Mouse (Mus musculus): Measurements from ENCODE around the gene Abtb2. TPM values are rescaled to one million over a fixed set of nuclear protein-coding genes. Genes with fewer than 3 reads are reported as not detected.
A peak's percentile ranks its signal among the peaks of the same experiment; 100 is the strongest.

The Abtb2 gene
- total RNA-seq, 2 experiments from 2014 or later, result 33.4 to 51.6 TPM

DNA sequence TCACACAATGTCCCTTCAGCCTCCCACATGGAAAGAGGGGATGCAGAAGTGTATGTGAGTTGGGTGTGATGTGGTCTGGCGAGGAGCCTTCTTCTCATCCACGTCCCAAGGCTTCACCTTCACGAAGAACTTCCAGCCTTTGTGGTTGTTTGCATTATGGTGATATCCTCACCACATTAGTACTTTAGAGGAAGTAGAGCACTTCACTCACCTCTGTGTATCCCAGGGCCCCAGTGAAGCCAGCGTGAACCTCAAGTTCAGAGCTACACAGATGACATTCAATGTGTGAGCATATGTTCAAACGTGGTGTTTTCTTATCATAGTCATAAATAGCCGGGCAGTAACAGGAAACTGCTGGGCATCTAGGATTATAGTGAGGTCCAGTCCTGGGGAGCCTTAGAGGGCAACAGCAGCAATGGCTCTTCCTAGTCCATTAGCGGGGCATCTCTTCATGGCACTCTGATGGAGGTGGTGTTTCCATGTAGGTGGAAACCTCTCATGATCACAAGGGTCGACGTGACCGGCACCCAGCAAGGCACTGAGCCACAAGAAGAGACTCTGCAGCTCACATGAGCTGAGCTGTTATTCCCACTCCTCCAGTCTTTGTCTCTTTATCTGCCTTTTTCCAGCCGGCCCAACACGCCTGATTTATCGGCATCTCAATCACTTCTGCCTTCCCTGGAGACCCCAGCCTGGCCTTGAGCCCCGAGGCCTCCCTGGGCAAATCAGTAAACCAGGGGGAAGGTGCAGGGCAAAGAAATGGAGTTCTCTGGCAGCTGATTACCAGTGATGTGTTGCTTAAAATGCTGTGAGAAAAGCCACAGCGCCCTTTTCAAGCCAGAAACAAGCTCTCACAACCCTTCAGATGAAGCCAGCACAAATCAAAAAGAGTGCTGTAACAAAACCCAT, 93.8 kb downstream of the Abtb2 start:
- DNase-seq, result no peak

GRCm38 (mm10) chr2:103661696-103662095, 95.6 kb downstream of the Abtb2 start:
- DNase-seq, result no peak

DNA sequence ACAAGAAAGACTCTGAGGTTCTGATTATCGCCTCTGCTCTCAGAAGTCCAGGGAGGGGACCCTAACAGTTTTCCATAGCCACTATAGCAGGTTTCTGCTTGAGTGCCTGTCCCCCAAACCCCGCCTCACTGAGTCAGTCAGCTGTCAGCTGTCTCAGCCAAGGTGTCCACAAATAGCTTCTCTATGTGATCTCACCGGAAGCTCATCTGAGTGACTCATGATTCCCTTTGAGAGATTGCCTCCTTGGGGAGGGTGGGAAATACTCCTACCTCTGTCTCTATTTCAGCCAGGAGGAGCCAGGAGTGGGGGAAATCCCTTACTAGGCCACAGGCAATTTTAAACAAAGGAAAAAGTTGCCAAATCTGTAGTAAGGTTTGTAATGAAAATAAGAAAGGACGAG, 96.0 kb downstream of the Abtb2 start:
- peak; percentile 69 to 75 for DNase-seq

GRCm38 (mm10) chr2:103664341-103664740, 98.2 kb downstream of the Abtb2 start:
- no peak for DNase-seq

DNA sequence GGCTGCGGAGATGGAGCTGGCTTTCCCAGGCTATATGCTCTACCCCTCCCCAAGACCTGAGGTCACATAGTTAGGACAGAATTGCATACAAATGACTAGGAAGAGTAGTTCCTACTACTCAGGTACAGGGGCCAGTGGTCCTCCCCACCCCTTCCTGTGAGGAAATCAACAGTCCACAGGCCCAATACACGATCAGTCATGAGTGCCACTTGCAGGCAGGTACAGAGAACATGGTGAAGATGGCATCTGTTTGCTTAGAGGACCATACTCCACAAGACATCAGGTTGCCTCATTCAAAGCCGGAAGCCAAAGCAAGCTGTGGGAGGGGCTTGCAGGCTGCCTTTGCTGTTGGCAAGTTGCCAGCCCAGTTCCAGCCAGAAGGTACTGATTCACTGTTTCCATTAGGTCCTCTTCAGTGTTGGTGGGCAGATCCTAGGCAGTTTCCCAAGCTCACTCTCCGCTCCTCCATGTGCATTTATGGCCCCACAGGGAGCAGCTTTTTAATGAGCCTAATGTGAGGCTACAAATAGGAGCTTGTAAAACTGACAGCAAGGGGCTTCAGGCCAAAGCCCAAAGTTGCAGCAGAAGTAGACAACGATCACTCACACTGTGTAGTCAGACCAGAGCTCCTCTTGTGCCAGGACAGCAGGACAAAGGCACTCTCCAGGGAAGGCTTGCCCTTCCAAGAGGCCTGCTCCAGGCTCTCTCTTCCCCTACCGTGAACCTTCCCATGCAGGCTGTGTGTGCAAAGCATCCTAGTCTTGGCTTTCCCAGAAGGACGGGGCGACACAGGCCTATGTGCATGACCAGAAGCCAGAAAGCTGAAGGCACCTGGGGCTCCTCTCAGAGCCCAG, 102.1 kb downstream of the Abtb2 start:
- DNase-seq, result peak; percentile 43 to 60

- no peak for DNase-seq
Observed at GRCm38 (mm10) chr2:103668939-103669338, 102.8 kb downstream of the Abtb2 start.

DNA sequence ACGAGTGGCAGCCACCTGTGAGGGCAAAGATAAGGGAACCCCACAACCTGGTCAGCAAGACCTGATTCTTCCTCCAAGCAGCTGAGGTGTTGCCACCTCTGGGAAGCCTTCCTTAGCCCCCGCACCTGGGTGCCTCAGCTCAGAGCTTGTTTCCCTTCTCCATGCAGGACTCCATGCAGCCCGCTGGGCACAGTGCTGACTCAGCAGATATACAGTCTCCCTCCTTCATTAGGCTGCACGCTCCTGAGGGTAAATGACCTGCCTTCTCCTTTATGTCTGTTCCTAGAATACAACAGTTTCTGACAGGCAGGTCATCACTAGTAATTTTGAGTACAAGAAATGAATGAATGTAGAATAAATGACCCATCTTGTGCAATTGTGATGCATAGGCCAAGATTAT, 103.5 kb downstream of the Abtb2 start:
- DNase-seq, result no peak

- peak; percentile 84 to 88 for DNase-seq
Observed at GRCm38 (mm10) chr2:103670276-103670680, 104.2 kb downstream of the Abtb2 start.

DNA sequence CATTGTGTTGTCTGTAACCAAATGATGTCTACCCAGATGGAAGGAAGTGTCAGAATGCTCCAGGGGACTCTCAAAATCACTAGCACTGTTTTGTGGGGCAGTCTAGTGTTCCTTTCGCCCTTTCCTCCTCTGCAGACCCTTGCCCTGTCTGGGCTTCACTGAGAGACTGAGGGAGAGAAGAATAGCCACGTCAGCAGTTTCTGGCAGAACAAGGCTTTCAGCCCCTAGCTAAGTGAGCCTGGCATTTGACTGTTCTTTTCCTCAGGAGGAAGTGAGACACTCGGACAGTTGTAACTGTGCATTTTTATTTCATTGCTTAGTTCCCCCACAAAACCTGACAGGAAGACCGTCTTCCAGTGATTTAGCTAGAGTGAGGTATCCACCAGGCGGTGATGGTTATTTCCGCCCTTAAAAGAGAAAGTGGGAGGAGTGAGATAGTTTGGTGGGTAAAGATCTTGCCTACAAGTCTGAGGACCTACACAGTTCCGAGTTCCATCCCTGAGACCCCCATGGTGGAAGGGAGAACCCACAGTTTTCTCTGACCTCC, 106.5 kb downstream of the Abtb2 start:
- no peak for DNase-seq

- no peak for DNase-seq
Observed at GRCm38 (mm10) chr2:103673609-103674008, 107.5 kb downstream of the Abtb2 start.

DNA sequence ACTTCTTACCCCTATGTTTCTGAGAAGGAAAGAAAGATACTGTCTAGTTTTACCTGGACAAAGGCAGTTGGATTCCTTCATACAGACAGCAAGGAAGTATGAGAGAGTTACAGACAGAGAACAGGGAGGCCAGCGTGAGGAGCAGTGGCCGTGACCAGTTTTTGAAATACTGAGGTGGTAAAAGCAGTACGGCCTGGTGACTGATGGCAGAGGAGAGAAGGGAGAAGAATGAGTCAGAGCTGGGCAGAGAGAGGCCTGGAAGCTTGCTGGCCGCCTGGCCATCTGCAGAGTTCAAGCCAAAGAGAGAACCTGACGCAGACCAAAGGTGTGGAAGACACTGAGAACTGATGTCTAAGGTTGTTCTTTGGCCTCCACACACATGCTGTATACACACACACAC, 109.3 kb downstream of the Abtb2 start:
- DNase-seq, result peak; percentile 20 to 40

DNA sequence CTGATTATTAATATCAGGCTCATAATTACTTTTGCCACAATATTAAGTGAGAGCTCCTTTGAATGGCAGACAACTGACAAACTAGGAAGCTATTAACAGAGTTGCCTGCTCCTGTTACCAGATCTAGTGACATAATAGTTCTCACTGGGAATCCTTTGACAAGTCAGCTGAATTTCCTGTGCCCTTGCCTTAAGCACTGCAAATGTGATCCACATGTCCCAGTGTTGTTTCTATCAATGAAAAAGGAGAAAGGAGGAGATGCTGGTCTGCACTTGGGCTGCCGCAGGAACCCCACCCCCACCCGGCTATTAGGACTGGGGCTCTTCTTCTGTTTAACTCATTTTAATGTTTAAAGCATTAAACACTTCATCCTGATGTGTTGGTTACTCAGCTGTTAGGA, 110.7 kb downstream of the Abtb2 start:
- DNase-seq, result no peak

DNA sequence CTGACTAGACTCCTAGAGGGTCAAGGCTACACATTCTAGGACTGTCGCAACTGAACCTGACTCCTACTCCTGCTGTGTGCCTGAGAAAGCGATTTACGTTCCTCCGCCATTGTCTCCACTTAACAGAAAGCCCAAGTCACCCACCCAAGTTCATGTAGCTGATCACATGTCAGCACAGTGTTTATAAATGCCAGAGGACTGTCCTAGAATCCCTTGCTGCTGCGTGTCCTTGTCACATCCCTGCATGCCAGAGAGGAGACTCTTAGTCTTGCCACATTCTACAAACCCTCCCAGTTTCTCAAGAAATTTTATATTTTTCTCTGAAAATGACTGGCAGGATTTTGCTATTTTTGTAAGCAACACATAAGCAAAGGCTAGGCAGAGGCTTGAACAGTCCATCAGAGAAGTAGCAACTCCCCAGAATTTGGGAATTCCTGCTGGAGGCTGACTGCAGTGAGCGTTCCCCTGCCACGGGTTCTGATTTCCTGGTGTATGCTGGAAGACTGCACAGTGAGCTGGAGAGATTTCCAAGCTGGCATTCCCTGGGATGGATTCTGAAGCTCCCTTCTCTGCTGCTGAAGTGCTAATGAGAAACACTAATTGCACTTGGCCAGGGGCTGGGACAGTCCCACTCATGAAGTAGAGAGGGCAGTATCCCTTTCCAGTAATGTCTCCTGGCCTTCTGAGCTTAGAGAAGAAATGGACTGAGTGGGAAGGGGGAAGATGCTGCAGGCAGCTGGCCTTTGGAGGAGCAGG, 111.7 kb downstream of the Abtb2 start:
- DNase-seq, result peak in 1 of 2 experiments; percentile 12

DNA sequence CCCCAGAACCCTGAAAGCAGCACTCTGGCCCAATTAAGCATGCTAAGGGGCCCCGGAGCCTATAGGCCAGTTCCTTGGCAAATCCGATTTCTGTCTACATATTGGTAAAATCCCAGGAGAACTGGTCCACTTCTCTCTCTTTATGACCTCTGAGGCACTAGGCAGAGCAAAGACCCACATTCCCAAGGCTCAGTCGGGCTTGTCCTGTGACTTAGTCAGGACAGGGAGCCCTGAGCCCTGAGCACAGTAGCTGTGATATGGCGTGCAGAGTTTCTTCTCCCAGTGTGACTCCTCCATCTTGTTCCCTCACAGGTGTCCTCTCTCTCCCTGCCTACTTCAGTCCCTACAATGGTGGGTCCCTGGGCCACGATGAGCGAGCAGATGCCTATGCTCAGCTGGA, 112.3 kb downstream of the Abtb2 start:
- DNase-seq, result no peak

GRCm38 (mm10) chr2:103680364-103681110, 114.4 kb downstream of the Abtb2 start:
- no peak for DNase-seq

- no peak for DNase-seq
Observed at GRCm38 (mm10) chr2:103681149-103681548, 115.0 kb downstream of the Abtb2 start.

- DNase-seq, result no peak
Observed at GRCm38 (mm10) chr2:103682261-103682722, 116.2 kb downstream of the Abtb2 start.

- no peak for DNase-seq
Observed at GRCm38 (mm10) chr2:103682927-103683442, 116.9 kb downstream of the Abtb2 start.

- no peak for DNase-seq
Observed at GRCm38 (mm10) chr2:103684431-103684830, 118.3 kb downstream of the Abtb2 start.

GRCm38 (mm10) chr2:103684926-103685577, 118.9 kb downstream of the Abtb2 start:
- no peak for DNase-seq
